Mouse (Mus musculus) ES-CJ7 (cell line): Measurements from ENCODE around the gene Gm4353.
A peak's percentile ranks its signal among the peaks of the same experiment; 100 is the strongest.

Source experiments
- DNase-seq: peaks from one replicate; pipeline ENCODE4 v3.0.0; 2011; ENCODE audit warnings: low read depth, low spot score

Gene Gm4353

DNA sequence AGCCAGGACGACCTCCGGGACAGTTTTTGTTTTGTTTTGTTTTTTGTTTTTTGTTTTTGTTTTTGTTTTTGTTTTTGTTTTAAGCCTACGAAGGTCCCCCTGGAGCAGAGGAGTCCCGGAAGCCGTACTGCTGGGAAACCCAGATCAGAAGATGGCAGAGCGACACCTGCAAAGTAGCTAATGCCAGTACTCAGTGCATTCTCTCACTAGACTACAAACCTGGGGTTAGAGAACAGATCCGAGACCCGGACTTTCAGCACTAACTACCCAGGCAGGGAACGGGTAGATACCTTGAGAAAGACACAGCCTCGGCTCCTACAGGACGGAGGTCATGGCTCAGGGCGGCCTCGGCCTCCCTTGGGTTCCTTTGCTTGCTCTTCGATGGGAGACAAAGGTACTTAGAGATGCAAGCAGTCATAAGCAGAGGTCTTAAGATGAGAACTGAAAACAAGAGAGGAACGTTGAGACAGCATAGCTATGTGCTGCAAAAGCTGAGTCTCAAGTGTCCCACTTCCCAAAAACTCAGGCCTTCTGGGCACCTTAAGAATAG, 43.9 kb downstream of the Gm4353 start:
- peak; percentile 16 for DNase-seq

DNA sequence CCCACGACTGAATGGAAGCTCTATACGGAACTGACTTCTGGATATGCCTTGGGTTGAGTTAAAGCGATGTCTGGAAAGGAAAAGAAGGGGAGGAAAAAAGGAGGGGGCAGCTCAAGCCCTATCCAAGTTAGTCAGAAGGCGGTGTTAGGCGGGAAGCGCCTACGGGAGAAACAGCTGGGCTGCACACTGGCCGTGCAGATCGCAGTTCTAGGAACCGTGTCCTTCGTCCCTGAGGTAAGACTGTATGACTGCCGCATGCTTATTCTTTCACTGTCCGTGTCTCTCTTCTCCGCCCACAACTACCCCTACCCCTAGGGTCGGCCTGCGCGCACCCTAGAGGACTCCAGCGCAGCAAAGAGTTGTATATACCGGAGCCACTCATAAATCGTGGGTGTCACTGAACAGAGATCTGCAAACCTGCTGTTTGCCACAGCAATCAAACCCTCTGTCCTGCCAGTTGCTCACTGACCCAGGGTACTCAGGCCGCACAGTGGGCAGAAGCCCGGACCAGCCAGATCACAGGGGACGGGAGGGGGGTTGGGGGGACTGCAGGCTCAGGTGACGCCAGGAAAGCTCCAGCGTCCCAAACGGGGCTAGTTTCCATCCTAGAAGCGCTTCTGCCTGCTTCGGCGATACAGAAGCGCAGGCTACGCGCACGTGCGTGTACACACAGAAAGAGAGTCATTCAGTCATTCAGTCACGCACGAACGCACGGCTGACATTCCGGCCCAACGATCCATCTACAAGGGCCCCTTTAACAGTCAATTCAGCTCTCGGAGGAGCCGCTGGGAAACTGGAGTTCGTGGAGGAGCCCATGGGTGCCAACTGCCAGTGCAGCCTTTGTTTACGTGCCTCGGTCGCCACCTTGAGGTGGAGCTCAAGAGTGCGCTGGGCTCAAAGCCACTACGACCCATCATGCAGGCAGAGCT, 44.6 kb downstream of the Gm4353 start:
- DNase-seq, result peak; percentile 75

DNA sequence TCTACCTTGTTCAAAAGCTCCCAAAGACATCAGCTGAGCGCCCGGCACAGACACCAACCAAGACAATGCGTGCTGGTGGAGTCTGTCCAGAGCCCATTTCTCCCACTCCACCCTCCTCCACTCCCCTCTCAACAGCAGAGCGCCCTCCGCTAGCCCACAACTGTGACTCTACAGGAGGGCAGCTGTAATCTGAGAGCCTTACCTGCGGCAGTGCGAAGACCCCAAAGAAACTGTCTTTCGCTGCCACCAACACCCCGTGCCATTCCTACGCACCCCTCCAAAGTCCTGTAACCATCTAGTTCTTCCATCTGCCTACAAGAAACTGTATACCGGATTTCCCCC, 45.3 kb downstream of the Gm4353 start, which contains the start of gene 1110004F10Rik:
Gene 1110004F10Rik, plus strand, starts transcription at position 202 of the 342 bp plus-strand sequence.
- DNase-seq, result peak; percentile 20

DNA sequence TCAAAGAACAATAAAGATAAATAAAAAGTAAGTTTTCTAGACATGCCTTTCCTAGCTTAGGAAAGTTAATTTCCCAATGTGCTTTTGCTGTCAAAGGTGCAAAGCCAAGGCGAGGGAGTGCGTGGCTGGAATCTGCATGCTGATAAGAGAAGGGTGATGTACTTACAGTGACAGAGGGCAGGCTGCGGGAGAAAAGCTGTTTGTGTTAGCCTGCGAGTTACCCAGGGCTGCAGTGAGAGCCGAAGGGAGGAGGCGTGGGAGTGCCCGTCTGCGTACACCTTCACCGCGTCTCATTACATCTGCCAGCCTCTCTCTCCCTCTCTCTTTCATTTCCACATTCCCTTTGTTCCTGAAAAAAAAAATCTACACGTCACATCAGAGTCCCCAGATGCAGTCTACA, 45.9 kb downstream of the Gm4353 start, which contains the start of gene Sox6:
Gene Sox6, minus strand, starts transcription at position 286 of the 400 bp plus-strand sequence.
- DNase-seq, result peak; percentile 25

DNA sequence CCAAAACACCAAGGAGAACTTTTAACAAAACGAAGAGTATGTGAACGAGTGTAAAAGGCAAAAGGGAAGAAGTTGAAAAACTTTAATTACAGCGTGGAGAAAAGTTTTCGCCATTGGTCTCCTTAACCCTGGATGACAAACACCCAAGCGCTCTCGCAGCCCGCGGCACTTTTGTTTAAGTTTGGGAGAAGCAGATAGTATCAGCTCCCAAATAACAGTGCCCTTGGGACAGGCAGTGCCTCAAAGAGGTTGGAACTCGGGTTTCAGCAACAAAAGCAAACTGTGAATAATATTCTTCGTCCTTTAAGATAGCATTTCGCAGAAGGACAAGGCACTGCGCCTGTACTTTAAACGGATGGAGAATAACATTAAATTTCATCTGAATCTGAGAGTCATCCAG, 46.4 kb downstream of the Gm4353 start:
- no peak for DNase-seq

DNA sequence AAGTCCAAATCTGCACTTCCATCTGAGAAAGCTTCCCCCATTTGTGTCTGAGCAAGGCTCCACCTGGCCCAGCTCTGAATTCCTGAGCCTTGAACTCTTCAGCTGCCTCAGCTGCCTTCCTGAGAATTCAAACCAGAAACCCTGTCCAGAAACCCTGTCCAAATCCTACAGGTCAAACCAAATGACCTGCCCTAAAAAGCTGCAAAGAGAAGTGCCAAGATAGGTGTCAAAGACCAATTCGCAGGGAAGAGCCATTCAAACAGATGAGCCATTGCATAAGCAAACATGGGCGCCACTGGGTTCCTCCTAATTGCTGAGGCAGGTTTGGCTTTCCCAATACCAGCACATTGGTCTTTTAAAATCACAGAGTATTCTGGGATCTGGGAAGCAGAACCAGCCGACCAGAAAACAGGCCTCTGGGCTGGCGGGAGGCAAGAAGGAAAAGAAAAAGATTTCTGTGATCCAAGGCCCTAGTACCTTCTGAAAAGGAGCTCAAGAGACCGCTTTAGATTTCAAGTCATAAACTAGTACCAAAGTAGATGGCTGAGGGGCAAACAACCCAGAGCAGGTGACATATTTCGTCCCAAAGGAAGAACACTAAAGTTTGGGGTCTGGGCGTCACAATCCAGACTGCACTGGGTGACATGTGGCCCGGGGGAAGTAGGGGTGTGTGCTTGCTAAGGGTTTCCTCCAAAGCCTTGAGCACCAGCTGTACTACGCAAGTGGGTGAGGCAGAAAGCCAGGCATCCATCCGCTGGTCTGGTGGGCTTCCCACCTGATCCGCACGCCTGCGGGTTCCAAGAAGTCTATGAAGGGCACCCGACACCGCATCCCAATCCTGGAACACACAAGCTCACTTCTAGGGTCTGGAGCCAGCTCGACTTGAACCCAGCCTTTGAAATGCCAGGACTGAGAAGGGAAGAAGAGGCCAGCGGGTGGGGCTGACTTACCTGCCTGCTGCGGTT, 47.6 kb downstream of the Gm4353 start:
- peak; percentile 20 for DNase-seq

DNA sequence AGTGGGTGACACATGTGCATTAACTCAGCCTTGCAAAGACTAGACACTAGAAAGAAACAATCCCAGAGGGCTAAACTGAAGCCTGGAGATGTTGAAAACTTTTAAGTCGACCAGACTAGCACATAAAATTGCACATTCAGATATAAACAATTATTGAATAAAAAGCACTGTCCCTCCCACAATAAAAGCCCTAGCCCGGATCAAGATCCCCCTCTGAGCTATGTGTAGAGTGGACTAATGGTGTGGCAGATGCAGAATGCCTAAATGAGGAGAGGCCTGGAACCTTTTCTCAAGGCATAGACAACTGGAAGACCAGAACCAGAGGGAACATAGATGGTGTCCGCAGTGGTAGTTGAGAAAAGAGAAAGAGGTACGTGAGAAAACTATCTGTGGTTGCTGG, 48.9 kb downstream of the Gm4353 start:
- DNase-seq, result no peak

DNA sequence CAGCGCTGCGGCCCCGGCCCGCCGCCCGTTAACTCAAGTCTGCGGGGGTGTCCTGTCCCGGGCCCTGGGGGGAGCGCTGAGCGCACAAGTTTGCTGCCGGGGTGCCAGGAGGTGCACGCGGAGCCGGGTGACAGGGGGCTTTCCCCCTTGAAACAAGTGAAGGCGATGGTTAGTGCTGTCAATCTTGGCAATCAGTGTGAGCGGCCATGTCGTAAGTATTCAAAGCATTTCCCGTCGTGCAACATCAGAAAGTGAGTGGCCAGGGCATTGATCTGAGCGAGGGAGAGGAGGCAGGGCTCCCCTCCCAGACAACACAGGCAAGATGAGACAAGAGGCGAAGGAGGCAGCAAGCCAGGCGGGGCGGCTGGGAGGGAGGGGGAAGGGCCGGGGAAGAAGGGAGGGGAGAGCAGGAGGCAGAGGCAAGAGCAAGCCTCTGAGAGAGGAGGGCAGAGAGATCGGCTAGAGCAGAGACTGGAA, 50.1 kb downstream of the Gm4353 start:
- DNase-seq, result peak; percentile 84

DNA sequence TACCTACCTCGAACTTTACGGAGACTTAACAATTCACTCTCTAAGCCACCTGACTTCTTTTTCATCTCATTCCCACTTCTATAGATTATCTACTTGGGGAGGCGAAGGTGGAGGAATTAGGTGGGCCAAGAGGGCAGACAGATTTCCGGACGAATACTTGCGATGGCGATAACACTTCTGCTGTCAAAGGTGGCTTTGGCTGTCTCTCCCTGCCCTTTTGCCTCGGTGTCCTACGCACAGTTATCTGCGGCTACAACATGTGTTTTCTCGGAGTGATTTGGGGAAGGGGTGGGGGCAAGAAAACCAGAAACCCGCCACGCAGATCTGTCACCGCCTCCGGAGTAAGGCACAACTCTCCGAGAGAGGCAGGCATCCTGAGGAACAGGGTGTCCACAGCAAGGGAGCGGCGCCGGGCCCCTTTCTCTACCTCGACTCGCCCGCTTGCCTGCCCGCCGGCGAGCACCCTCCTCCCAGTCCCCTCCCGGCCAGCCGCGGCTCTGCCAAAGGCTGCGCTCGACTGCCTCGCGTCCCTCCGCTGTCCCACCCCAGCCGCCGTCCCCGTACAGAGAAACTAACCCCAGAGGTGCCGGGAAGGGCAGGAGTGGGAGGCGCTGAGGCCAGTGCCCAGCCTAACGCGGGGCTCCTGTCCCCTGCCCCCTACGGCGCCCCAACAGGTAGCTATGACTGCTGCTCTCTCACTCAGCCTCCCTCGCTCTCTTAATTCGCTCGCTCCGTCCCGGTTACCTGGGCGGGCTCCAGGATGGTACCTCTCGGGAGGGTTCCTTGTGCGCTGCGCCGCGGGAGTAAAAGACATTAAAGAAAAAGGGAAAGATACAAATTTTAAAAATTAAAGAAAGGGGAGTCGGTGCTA, 50.8 kb downstream of the Gm4353 start:
- DNase-seq, result peak; percentile 28
